In the genomic region with DNA sequence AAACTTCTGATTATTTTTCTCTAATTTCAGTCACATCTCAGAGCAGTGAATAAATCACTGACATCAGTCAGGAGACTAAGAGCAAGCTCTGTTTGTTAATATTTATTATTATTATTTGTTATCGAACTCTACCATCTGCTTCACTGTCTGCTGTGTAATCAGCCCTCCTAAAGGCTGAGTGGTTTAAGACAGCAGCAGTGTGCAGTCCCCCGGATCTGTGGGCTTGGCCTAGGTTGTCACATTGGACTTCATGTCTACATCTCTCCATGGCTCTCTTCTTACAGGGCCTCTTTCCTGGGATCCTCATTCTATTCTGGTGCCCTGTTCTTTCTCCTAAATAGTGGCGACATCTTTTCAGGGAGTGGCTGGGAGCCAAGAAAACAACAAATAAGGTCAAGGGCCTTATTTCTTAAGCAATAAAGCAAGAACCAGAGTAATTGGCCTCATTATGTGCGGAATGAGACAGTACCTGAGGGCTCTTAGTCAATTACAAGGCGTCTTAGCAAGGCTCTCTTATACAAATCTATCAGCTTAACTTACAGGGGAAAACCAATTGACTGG, we compare ENCODE assay signal across 14 mouse cellular contexts. TPM values are rescaled to one million over a fixed set of nuclear protein-coding genes. Genes with fewer than 3 reads are reported as not detected.
DNase-seq lines count a peak whose midpoint lies in the region; ATAC-seq and TF ChIP-seq lines count a peak whose summit lies in the region.
"Had no signal": no experiment of that assay in that cellular context is flagged by ENCODE, and none has a peak within 500 bp of the region (broad histone marks: within the 10 kb centered on the region; RNA-seq: fewer than 3 reads in every experiment).

No protein-coding gene starts in this region.

- 65% methylated on average over 5 of the region's 5 CpGs for WGBS in lung, postnatal 0 days

- H3K9ac ChIP-seq in lung, postnatal 0 days (replicated peaks; ENCODE audit: low read depth) = no peak overlapping the region
- H3K9ac ChIP-seq: heart, embryonic 13.5 days; kidney, embryonic 15.5 days had no signal

- no peaks in the 10 kb centered on the region for H3K27me3 ChIP-seq in lung, postnatal 0 days (replicated peaks; ENCODE audit: insufficient read depth, low read length)
- H3K27me3 ChIP-seq: heart, embryonic 13.5 days; kidney, embryonic 15.5 days had no signal

- no peak overlapping the region for H3K4me3 ChIP-seq in lung, postnatal 0 days (ENCODE audit: low read depth, low read length)
- H3K4me3 ChIP-seq: heart, embryonic 13.5 days; kidney, embryonic 15.5 days had no signal

- no peak for TF ChIP-seq POLR2A in brain, embryonic 14.5 days (IDR thresholded peaks at IDR 0.05; ENCODE audit: borderline replicate concordance, extremely low read depth, insufficient read depth, insufficient read length, poor library complexity, severe bottlenecking)

- no peak for TF ChIP-seq EP300 in lung, postnatal 0 days (IDR thresholded peaks at IDR 0.05)

- H3K9me3 ChIP-seq in lung, postnatal 0 days (ENCODE audit: low read length) = no peaks in the 10 kb centered on the region
- H3K9me3 ChIP-seq: heart, embryonic 13.5 days; kidney, embryonic 15.5 days had no signal

- H3K27ac ChIP-seq in lung, postnatal 0 days (ENCODE audit: low read length) = no peak overlapping the region
- H3K27ac ChIP-seq: heart, embryonic 13.5 days; kidney, embryonic 15.5 days had no signal

- peak; percentile 8 for DNase-seq in heart, adult 11 months
- DNase-seq in heart, postnatal 10 days = no peak
- DNase-seq in lung, postnatal 0 days (ENCODE audit: low spot score) = peak; percentile 33
- DNase-seq in lung, postnatal 14 days = no peak
- peak; percentile 87 for DNase-seq in adipocyte (ENCODE audit: low spot score)
- peak; percentile 18 for DNase-seq in brain, embryonic 14.5 days (ENCODE audit: low read depth)
- DNase-seq in cerebellum, postnatal 4 days (ENCODE audit: low spot score in 2 of 2) = no peak
- DNase-seq: cerebellum, adult 9-10 months; heart, postnatal 4 days; liver; spleen, adult 18-20 months had no signal

- no peaks in the 10 kb centered on the region for H3K4me1 ChIP-seq in lung, postnatal 0 days (ENCODE audit: insufficient read depth, low read depth, low read length)
- H3K4me1 ChIP-seq: kidney, embryonic 15.5 days had no signal

- no peak for ATAC-seq in lung, postnatal 0 days
- ATAC-seq: inflammation-experienced regulatory T-cells, adult 6 months had no signal

- intact Hi-C loops in heart, postnatal 10 days (cut with DNase I) = no loop called here

- H3K4me2 ChIP-seq in lung, postnatal 0 days (replicated peaks; ENCODE audit: low read depth, low read length) = no peak overlapping the region
- H3K4me2 ChIP-seq: heart, embryonic 13.5 days; kidney, embryonic 15.5 days had no signal

- TF ChIP-seq CTCF in lung, postnatal 0 days (IDR thresholded peaks at IDR 0.05) = no peak
- TF ChIP-seq CTCF in brain, embryonic 14.5 days (IDR thresholded peaks at IDR 0.05; ENCODE audit: borderline replicate concordance, extremely low read depth, insufficient read depth, insufficient read length) = no peak

- no peaks in the 10 kb centered on the region for H3K36me3 ChIP-seq in lung, postnatal 0 days (ENCODE audit: insufficient read depth, low read length)

RNA-seq across cellular contexts. Expression of gene Inpp5f, which starts 28.9 kb away (rescaled TPM):
- total RNA-seq in heart, postnatal 10 days (2021) = 1 to 10 TPM; 7.7 to 8.0 TPM
- polyA plus RNA-seq in lung, postnatal 0 days (2015; fragmentation: Nextera tagmentation; extraction: Ambion mirVana) = 10.6 and 10.7 TPM in 2 replicates
- 124 and 191 TPM in 2 replicates for polyA plus RNA-seq in brain, embryonic 14.5 days (2012; rRNA removed)

Comparison
In these comparisons a context has a peak if more than half of its experiments do, and no peak if none do; other contexts are left out.
1. DNase-seq: peak in heart, adult 11 months (single experiment), lung, postnatal 0 days (single experiment), adipocyte (single experiment) and brain, embryonic 14.5 days (single experiment); none in heart, postnatal 10 days (0 of 2), lung, postnatal 14 days (single experiment) and cerebellum, postnatal 4 days (0 of 2).
2. RNA of gene Inpp5f, which starts 28.9 kb away (polyA plus RNA-seq): 124 to 191 TPM in brain, embryonic 14.5 days; 10.6 to 10.7 TPM in lung, postnatal 0 days; every median in the first group is over 10 times any median in the second.